Mouse (Mus musculus) lung, adult 2 months (tissue): ENCODE data around the gene Ykt6.

Experiments used
- CTCF ChIP-seq: fragments of 200-500 bp; IDR thresholded peaks from 2 replicates; pipeline ENCODE4 v1.5.1; 2011; ENCODE audit warnings: mild to moderate bottlenecking, low read length, control low read depth; ENCODE audit not compliant: insufficient read depth
- POLR2A ChIP-seq: fragments of 200-500 bp; IDR thresholded peaks from 2 replicates; pipeline ENCODE4 v1.6.1; 2011; ENCODE audit warnings: low read depth, mild to moderate bottlenecking, control low read depth, low read length, borderline replicate concordance; ENCODE audit errors: extremely low read depth

DNA sequence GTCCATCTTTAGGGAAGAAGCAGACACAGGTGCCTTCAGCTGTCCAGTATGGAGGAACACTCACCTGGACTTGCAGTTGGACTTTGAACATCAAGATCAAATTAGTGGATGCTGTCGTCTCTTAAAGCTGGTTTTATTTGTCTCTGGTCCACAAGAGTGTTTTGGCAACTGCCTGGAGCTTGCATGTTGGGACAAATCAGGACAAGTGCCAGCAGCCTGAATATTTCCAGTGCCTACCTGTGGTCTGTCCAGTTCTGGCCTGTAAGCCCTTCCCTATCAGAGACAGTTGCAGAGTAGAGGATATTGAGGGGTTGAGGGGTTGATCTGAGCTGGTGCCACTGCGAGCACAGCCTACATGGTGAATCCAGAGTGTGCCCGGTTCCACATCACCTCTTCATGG, 11.3 kb downstream of the Ykt6 start:
- TF ChIP-seq CTCF (no peak), POLR2A (no peak)
